Mouse (Mus musculus) c-Kit-positive CD71-negative TER-119-negative erythroid progenitor cells, embryonic 14.5 days (primary cell): ENCODE data around the gene Prss41.

Source experiments
- DNase-seq: peaks from one replicate; pipeline ENCODE4 v3.0.0-alpha.2; 2013; ENCODE audit warnings: low read depth

Prss41 gene

GRCm38 (mm10) chr17:23825591-23825990 is 18.4 kb downstream of the Prss41 start:
- DNase-seq = no peak

GRCm38 (mm10) chr17:23823614-23824013 is 20.4 kb downstream of the Prss41 start:
- no peak for DNase-seq

DNA sequence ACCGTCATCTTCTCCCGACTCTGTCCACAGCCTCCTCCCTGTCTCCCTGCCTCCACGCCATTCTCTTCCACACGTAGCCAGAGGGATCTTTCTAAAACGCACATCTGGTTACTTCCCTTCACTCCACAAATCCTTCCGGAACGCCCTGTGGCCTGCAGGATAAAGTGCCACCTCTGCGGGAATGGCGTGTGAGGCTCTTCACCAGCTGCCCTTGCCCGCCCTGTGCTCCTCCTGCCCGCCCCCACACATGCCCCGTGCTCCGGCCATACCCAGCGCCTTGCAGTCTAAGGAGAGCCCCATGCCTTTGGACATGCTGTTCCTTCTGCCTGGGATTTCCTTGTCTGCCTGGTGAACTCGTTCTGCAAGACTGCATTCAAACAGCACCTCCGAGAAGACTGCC is 21.0 kb downstream of the Prss41 start:
- DNase-seq = no peak

GRCm38 (mm10) chr17:23822094-23822493 is 21.9 kb downstream of the Prss41 start:
- no peak for DNase-seq

DNA sequence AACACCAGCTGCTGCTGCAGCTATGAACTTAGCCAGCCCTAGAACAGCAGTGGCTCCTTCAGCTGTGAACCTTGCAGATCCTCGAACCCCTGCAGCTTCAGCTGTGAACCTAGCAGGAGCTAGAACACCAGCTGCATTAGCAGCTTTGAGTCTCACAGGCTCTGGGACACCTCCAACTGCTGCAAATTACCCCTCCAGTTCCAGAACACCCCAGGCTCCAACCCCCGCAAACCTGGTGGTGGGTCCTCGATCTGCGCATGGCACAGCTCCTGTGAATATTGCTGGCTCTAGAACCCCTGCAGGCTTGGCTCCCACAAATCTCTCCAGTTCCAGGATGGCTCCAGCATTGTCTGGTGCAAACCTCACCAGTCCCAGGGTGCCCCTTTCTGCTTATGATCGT is 23.2 kb downstream of the Prss41 start:
- DNase-seq = no peak

DNA sequence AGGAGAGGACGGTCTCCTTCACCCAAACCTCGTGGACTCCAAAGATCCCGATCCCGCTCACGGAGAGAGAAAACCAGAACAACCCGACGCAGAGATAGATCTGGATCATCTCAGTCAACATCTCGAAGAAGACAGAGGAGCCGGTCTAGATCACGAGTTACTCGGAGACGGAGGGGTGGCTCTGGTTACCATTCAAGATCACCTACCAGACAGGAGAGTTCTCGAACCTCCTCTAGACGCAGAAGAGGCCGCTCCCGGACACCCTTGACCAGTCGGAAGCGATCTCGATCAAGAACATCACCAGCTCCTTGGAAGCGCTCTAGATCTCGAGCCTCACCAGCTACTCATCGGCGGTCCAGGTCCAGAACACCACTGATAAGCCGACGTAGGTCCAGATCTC is 24.7 kb downstream of the Prss41 start:
- no peak for DNase-seq

GRCm38 (mm10) chr17:23818579-23818978 is 25.4 kb downstream of the Prss41 start:
- DNase-seq = no peak

DNA sequence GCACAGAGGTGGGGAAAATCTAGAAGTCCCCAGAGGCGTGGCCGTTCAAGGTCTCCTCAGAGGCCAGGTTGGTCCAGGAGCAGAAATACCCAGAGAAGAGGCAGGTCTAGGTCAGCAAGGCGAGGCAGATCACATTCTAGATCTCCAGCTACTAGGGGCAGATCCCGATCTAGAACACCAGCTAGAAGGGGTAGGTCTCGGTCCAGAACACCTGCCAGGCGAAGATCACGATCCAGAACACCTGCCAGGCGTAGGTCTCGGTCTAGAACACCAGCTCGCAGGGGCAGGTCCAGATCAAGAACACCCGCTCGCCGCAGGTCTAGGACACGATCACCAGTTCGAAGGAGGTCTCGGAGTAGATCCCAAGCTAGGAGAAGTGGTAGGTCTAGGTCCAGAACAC is 28.3 kb downstream of the Prss41 start:
- DNase-seq = no peak

DNA sequence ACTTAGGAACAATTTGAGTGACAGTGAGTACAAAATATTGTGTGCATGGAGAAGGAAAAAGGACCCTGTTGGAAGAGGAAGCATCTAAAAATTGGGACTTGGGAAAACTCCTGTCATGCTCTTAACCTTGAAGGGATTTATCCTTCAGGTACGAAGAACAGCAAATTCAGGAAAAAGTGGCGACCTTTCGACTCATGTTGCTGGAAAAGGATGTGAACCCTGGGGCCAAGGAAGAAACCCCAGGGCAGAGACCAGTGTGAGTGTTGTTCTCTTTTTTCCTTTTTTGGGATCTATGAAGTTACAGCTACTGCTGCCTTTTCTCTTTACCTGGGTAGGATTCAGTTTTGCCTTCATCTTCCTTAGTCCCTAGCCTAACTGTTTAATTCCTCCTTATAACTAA is 36.1 kb downstream of the Prss41 start:
- DNase-seq = no peak

GRCm38 (mm10) chr17:23806867-23807266 is 37.1 kb downstream of the Prss41 start:
- DNase-seq = no peak

- no peak for DNase-seq
Measured at GRCm38 (mm10) chr17:23804426-23805085, 39.4 kb downstream of the Prss41 start.

DNA sequence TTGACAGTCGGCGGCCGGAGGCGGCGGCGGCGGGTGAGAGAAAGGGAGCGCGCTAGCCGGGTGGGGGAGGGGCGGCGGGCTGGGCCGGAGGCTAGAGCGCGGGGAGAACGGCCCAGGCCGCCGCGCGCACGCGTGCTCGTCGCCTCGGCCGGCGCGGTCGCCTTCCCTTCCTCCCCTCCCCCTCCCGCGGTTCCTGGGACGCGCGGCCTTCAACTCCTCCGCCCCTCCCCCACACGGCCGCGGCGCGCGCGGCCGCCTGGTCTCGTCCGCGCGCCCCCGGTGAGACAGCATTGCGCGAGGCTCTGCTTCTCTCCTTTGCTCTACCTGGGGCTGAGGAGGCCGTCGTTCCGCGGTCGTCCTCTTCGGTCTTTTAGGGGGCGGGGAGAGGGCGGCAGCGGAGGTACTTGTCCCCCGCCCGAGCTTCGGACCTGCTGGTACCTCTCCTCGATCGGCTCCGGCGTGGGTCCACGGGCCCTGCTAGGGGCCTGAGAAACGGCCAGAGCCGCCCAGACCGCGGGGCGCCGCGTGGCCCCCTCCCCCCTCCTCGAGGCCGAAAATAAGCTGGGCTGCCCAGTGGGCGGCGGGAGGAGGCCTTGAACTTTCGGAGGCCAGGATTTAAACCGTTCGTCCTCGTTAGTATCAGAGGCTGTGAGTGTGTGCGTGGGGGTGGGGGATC is 40.5 kb downstream of the Prss41 start:
- DNase-seq = peak; percentile 69

GRCm38 (mm10) chr17:23802746-23803365 is 41.1 kb downstream of the Prss41 start:
- peak; percentile 96 for DNase-seq

GRCm38 (mm10) chr17:23801627-23802026 is 42.3 kb downstream of the Prss41 start:
- DNase-seq = no peak

DNA sequence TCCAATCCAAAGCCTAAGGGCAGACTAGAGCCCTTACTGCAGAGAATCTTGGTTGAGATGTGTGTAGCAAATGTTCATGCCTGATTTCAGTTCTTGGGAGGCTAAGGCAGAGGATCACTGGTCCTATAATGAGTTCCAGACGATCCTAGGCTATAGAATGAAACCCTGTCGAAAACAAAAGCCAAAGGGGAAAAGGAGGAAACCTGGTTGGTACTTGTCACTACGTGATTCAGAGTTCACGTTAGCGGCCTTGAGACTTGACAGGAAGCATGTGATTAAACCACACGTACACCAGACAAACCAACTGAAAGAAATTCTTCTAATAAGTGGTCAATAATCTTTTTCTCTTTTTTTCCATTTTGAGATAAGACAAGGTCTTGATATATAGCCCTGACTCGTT is 46.7 kb downstream of the Prss41 start:
- no peak for DNase-seq

GRCm38 (mm10) chr17:23795323-23795722 is 48.6 kb downstream of the Prss41 start:
- no peak for DNase-seq

DNA sequence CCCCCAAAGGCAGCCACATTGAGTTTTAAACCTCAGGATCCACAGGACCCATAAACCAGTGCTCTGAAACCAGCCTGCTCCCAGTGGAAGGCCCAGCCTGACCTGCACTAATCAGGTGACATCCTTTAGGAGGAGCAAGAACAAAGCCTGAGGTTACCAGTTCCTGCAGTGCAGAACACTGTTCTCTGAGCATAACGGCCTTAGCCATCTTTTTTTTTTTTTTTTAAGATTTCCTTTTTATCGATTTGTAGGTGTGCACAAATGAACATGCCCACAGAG is 53.0 kb downstream of the Prss41 start:
- no peak for DNase-seq

DNA sequence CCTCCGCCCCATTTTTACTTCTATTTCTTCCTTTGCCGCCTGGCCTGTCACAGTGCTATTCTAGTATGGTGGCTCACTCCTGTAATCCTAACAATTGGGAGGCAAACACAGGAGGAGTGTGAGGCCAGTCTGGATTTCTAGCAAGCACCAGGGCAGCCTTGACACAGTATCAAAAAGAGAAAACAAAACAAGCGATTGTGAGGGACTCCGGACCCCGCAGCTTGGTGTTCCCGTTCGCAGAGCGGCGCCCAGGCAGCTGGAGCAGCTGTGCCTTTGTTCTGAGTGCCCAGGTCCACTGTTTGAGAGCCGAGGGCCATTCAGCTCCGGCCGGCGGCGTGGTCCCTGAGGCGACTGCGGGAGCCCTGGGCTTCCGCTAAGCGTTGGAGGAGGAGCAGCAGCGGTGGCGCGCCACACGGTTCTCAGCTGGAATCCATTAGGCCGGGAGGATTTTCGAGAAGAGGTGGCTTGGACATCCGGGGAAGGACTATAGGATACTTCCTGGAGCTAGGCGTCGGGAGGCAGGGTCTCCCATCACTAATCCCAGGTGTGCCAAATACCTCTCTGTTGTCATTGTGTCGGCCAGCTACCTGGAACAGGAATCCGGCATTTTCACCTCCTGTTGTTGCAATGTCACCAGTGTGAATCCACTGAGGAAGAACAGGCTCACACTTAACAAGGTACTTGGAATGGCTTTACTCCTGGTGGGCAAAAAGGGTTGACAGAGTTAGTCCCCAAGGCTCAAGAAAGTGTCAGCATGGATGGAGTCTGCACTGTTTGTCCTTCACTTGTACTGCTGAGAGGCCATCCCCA is 53.5 kb downstream of the Prss41 start, which contains the start of gene Srrm2:
TSS of gene Srrm2 (plus strand) at position 264 of the 810 bp plus-strand sequence.
- no peak for DNase-seq

- no peak for DNase-seq
Measured at GRCm38 (mm10) chr17:23789749-23790268, 54.2 kb downstream of the Prss41 start.

- DNase-seq = no peak
Measured at GRCm38 (mm10) chr17:23788973-23789372, 55.0 kb downstream of the Prss41 start.
